Mouse (Mus musculus): ENCODE data around the gene Mfsd4b2. TPM values are rescaled to one million over a fixed set of nuclear protein-coding genes. Genes with fewer than 3 reads are reported as not detected.
"Not testable (repeated sequence)": the region's sequence is repeated elsewhere in the genome, so short reads cannot be mapped to it uniquely, and the experiment has no call there.

Mfsd4b2 gene
- polyA plus RNA-seq, 1 experiment = not detected

- no peak for DNase-seq
- WGBS = 93% methylated on average over 2 of the region's 2 CpGs
- H3K4me1 ChIP-seq (ENCODE audit: control insufficient read depth, insufficient read depth, low read length) = no peaks in the 10 kb centered on the region
- no peak for TF ChIP-seq POLR2A (IDR thresholded peaks at IDR 0.05; ENCODE audit: borderline replicate concordance, extremely low read depth, low read depth, low read length)
- no peak for TF ChIP-seq CTCF (IDR thresholded peaks at IDR 0.05; ENCODE audit: insufficient read depth, low read length)
- no peak overlapping the region for H3K4me3 ChIP-seq (replicated peaks; ENCODE audit: extremely low read depth, low read depth, low read length)
Measured at GRCm38 (mm10) chr10:39949377-39949954, 22.7 kb upstream of the Mfsd4b2 start.

DNA sequence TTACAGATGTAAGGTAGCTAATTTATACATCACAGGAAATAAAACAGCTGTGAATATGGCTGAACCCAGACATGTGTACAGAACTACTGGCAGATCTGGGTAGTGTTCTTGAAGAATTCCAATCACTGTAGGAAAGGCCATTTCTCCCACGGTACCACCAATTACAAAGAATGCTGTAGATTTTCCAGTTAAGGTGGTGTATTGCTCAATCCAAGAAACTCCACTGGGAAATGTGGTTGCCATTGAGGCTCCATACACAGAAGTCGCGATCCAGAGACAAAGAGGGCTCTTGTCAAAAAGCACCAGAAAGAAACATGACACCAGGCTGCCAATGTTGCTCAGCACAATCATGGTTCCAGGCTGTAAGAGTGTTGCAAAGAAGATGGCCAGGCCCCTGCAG, 20.5 kb upstream of the Mfsd4b2 start:
- WGBS = 77% methylated on average over 3 of the region's 3 CpGs
- not testable (repeated sequence) for H3K4me1 ChIP-seq (ENCODE audit: control insufficient read depth, insufficient read depth, low read length); DNase-seq; H3K4me3 ChIP-seq (replicated peaks; ENCODE audit: extremely low read depth, low read depth, low read length)

- 65% methylated on average over 7 of the region's 7 CpGs for WGBS
- TF ChIP-seq POLR2A (IDR thresholded peaks at IDR 0.05; ENCODE audit: borderline replicate concordance, extremely low read depth, low read depth, low read length) = no peak
- TF ChIP-seq CTCF (IDR thresholded peaks at IDR 0.05; ENCODE audit: insufficient read depth, low read length) = no peak
- Histone ChIP-seq H3K4me3 (replicated peaks; ENCODE audit: extremely low read depth, low read depth, low read length) (no peak overlapping the region), H3K4me1 (ENCODE audit: control insufficient read depth, insufficient read depth, low read length) (no peaks in the 10 kb centered on the region)
- DNase-seq = no peak
Measured at GRCm38 (mm10) chr10:39936553-39936952, 9.8 kb upstream of the Mfsd4b2 start.

DNA sequence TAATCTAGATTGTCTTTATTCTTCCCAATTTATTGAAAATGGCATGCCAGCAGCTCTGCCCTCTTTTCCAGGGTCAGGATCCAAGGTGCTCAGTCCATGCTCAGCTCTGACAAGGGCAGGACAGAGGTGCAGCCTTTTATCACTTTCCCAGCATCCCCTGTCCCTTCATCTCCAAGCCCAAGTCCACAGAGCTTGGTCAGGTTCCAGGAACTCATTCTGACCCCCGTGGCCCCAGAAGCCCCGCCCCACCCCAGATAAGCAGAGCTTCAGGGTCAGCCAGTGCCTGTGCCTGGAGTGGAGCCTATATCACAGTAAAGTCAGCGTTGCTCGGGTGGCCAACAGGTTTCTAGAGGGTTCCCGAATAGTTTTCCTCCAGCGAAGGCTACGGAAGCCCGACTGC, 2.2 kb downstream of the Mfsd4b2 start:
- not testable (repeated sequence) for H3K4me1 ChIP-seq (ENCODE audit: control insufficient read depth, insufficient read depth, low read length); H3K4me3 ChIP-seq (replicated peaks; ENCODE audit: extremely low read depth, low read depth, low read length); DNase-seq
- WGBS = 60% methylated on average over 8 of the region's 8 CpGs

- Histone ChIP-seq H3K4me3 (replicated peaks; ENCODE audit: extremely low read depth, low read depth, low read length) (no peak overlapping the region), H3K4me1 (ENCODE audit: control insufficient read depth, insufficient read depth, low read length) (no peaks in the 10 kb centered on the region)
- no peak for DNase-seq
- no peak for TF ChIP-seq CTCF (IDR thresholded peaks at IDR 0.05; ENCODE audit: insufficient read depth, low read length)
- TF ChIP-seq POLR2A (IDR thresholded peaks at IDR 0.05; ENCODE audit: borderline replicate concordance, extremely low read depth, low read depth, low read length) = no peak
Measured at GRCm38 (mm10) chr10:39912616-39913015, 14.1 kb downstream of the Mfsd4b2 start.

DNA sequence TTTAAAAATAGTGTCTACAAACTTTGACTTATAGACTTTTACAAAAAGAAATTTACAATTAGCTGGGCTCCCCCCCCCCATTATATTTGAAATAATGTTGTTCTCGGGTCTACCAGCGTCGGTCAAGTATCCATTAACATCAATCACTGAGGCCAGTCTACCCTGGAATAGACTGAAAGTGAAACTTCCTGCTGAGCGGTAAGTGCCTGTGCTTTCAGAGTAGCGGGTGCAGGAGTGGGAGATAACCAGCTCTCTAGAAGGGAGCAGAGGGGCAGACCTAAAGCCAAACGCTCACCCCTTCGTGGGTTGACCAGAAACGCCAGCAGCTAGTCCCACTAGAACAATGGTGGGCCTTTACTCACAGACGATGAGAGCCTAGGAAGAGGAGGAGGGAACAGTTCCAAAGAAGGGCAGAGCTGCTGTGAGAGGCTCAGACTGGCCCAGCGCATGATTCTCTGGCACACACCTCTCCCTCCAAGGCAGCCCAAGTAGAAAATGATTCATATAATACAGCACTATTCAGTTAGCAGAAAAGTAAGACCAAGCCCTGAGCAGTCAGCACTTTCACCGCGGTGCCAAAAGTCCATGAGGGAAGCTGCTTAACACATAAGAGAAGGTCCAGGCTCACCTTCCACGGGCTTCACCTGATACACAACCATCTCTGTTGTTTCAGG, 17.8 kb downstream of the Mfsd4b2 start:
- DNase-seq = no peak
- Histone ChIP-seq H3K4me1 (ENCODE audit: control insufficient read depth, insufficient read depth, low read length) (no peaks in the 10 kb centered on the region), H3K4me3 (replicated peaks; ENCODE audit: extremely low read depth, low read depth, low read length) (peak overlapping the region; percentile 37)
- TF ChIP-seq POLR2A (IDR thresholded peaks at IDR 0.05; ENCODE audit: borderline replicate concordance, extremely low read depth, low read depth, low read length) = no peak
- no peak for TF ChIP-seq CTCF (IDR thresholded peaks at IDR 0.05; ENCODE audit: insufficient read depth, low read length)
- 44% methylated on average over 13 of the region's 13 CpGs for WGBS

- DNase-seq = no peak
- TF ChIP-seq CTCF (IDR thresholded peaks at IDR 0.05; ENCODE audit: insufficient read depth, low read length) (no peak), POLR2A (IDR thresholded peaks at IDR 0.05; ENCODE audit: borderline replicate concordance, extremely low read depth, low read depth, low read length) (no peak)
- WGBS = 81% methylated on average over 10 of the region's 10 CpGs
- no peaks in the 10 kb centered on the region for H3K4me1 ChIP-seq (ENCODE audit: control insufficient read depth, insufficient read depth, low read length)
- no peak overlapping the region for H3K4me3 ChIP-seq (replicated peaks; ENCODE audit: extremely low read depth, low read depth, low read length)
Measured at GRCm38 (mm10) chr10:39906799-39907658, 19.7 kb downstream of the Mfsd4b2 start.

- DNase-seq = no peak
- TF ChIP-seq CTCF (IDR thresholded peaks at IDR 0.05; ENCODE audit: insufficient read depth, low read length) (no peak), POLR2A (IDR thresholded peaks at IDR 0.05; ENCODE audit: borderline replicate concordance, extremely low read depth, low read depth, low read length) (no peak)
- no peaks in the 10 kb centered on the region for H3K4me1 ChIP-seq (ENCODE audit: control insufficient read depth, insufficient read depth, low read length)
- H3K4me3 ChIP-seq (replicated peaks; ENCODE audit: extremely low read depth, low read depth, low read length) = no peak overlapping the region
- 81% methylated on average over 3 of the region's 3 CpGs for WGBS
Measured at GRCm38 (mm10) chr10:39904191-39904590, 22.5 kb downstream of the Mfsd4b2 start.

DNA sequence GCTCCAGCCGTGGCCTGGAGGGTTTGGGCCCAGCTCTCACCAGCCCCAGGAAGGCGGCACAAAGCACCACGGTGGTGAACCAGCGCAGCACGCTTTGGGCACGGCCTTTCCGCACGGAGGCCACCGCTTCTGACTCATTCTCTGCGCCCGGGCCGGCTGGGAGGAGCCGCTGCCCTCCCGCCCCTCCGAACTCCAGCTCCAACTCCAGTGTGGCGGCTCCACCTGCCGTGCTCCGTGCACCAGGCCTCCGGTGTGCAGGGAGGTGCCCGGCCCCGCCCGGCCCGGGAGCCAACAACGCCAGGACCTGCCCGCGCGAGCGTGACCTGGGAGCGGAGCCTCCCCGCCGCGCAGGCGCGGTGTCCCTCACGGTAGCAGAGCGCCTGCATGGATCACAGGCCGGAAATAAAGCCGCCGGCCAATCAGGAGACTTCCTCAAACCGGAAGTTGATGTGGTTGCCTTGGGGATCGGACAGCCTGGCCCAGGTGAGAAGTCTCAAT, 27.8 kb downstream of the Mfsd4b2 start, which contains the start of gene Mfsd4b4:
TSS of gene Mfsd4b4 (minus strand) at position 365 of the 498 bp plus-strand sequence.
- WGBS = under 1% methylated on average over 41 of the region's 41 CpGs

More for the DNA sequence above, 27.8 kb downstream of the Mfsd4b2 start, which contains the start of gene Mfsd4b4:
- TF ChIP-seq CTCF (IDR thresholded peaks at IDR 0.05; ENCODE audit: insufficient read depth, low read length) = no peak
- peak; percentile 77; the same call in 1 of the 2 replicates for TF ChIP-seq POLR2A (IDR thresholded peaks at IDR 0.05; ENCODE audit: borderline replicate concordance, extremely low read depth, low read depth, low read length)
- DNase-seq = peak; percentile 80
- H3K4me3 ChIP-seq (replicated peaks; ENCODE audit: extremely low read depth, low read depth, low read length) = peak within 1 kb of the TSS; percentile 77
- H3K4me1 ChIP-seq (ENCODE audit: control insufficient read depth, insufficient read depth, low read length) = no peaks in the 10 kb centered on the region

All from lung, adult 2 months (tissue).